Mouse (Mus musculus): Measurements from ENCODE around the gene Arid3a. TPM values are rescaled to one million over a fixed set of nuclear protein-coding genes. Genes with fewer than 3 reads are reported as not detected.

Arid3a gene
- 1.3 and 1.9 TPM in 2 replicates for polyA plus RNA-seq (2021; fragmentation: Nextera tagmentation)
- long read RNA-seq, experiment 1, partial matches to known transcripts: 0 of 2 reads
- long read RNA-seq, experiment 1, other reads (novel, unspliced or antisense): 2 of 2 reads
- long read RNA-seq, experiment 2, partial matches to known transcripts: 1 of 1 reads
- long read RNA-seq, experiment 2, other reads (novel, unspliced or antisense): 0 of 1 reads

DNA sequence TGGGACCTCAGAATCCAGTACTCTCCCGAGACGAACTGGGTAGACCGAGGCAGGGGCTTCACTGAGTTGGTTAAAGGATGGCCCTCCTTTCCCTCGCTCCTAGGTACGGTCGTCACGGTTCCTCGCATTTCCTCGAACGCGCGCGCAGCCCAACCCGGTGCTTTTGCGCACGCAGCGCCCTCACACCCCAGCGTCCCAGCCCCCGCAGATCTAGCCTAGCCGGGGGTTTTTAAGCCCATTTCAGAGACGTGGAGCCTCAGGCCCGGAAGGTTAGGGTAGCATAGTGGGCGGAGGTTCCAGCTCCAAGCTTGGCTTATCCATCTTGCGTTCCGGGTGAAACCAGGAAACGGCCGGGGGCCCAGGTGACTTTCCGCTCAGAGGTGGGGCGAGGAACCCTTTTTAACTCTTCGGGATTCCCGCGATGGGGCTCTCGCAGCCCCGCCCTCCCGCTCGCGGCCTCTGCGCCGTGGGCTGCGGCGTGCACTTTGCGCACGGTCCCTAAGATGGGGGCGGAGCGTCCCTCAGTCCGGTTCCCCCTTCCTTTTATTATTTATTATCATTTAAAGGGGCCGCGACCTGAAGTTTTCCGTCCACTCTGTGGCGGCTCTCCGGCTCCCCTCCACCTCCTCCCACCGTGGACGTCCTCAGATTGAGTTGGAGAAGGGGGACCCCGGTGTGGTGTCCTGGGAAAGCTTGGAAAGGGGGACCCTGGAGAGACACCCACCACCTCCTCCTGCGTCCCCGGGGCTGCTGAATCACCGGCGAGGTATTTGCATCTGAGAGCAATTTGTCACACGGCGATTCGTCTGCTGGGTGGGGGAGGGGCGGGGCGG, at the start of gene Arid3a:
Arid3a (plus strand) TSS at position 553 of the 833 bp plus-strand sequence.

GRCm38 (mm10) chr10:79886054-79886453, 40.8 kb upstream of the Arid3a start, which contains the start of gene Elane:
Gene Elane (plus strand): TSS chr10:79886247.

GRCm38 (mm10) chr10:79890670-79891069, 36.2 kb upstream of the Arid3a start, which contains the start of gene Cfd:
Gene Cfd (plus strand): TSS chr10:79890853.

DNA sequence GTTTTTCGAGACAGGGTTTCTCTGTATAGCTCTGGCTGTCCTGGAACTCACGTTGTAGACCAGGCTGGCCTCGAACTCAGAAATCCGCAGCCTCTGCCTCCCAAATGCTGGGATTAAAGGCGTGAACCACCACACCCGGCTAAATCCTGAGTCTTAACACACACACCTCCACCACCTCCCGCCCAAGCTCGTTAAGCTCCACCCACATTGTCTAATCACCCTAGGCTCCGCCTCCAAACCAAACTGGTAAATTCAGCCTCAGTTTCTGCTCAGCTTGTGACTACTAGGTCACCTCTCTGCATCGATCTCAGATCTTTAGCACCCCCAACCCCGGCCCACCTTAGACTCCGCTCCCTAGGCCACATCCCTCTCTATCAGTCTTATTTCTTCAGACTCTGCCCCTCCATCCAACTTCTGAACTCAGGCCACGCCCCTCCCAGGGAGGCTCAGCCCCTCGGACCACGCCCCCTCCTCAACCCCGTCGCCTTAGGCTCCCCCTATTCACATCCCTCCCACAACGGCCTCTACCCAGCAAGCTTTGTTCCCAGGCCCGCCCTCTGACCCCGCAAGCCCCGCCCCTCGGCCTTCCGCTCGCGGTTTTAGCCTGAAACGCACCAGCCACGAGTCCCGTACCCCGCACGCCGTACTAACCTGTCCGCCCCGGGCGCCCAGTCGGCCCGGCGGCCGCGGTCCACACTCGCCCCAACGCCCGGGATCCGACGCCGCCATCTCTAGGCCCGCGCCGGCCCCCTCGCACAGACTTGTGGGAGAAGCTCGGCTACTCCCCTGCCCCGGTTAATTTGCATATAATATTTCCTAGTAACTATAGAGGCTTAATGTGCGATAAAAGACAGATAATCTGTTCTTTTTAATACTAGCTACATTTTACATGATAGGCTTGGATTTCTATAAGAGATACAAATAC, 18.4 kb upstream of the Arid3a start, which contains the start of gene Med16:
Med16 (minus strand) TSS at position 757 of the 925 bp plus-strand sequence.

GRCm38 (mm10) chr10:79910556-79910955, 16.3 kb upstream of the Arid3a start, which contains the start of gene Gm26602:
Gene Gm26602 (plus strand): TSS chr10:79910856.

DNA sequence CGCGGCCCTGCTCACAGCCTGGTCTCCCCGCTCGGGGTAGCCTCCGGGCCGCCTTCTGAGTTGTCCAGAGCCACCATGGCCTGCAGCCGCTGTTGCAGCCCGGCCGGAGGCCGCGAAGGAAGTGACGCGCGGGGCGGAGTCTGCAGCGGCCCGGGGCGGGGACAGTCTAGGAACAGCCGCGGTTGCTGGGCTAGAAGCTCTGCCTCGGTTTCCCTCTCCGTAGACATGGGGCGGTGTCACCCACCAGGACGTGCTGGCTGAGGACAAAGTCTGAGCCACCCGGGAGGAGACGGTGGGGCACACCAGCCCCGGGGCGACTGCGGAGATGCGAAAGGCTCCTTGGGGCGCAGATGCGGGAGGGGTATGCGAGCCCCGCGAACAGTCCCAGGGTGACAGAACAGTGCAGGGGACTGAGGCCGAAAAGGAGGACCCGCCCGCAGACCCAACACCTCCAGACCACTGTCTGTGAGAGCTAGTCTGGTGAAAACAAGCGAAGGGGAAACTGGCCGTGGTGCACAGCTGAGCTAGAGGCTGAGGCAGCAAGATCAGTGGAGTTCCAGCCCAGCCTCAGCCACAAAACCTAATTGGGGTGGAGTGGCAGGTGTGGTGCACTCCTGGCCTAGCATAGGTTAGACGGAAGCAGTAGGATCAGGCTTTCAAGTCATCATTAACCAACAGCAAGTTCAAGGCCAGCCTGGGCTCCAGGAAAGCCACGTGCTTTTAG, 9.9 kb upstream of the Arid3a start, which contains the start of gene Kiss1r:
Kiss1r (plus strand) TSS at position 164 of the 724 bp plus-strand sequence.

DNA sequence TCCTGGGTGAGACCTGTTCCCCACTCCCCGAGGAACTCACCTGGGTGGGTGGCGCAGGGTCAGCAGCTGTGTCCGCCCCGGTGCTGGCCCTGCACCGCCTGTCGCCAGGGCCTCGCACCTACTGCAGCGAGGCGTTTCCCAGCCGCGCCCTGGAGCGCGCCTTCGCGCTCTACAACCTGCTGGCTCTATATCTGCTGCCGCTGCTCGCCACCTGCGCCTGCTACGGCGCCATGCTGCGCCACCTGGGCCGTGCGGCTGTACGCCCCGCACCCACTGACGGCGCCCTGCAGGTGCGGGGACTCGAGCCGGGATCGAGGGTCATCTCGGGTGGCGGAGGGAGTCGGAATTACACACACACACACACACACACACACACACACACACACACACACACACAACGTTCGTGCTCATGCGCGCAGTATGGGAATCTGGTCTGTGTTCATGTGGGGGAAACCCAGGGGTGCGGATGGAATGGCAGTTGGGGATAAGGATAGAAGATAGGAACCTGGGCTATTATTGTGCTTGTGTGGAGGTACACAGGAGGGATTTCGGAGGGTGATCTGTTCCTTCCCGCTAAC, 5.8 kb upstream of the Arid3a start, which contains the start of gene R3hdm4:
R3hdm4 (minus strand) TSS at position 251 of the 578 bp plus-strand sequence.

GRCm38 (mm10) chr10:79959847-79960601, 33.2 kb downstream of the Arid3a start, which contains the start of gene Wdr18:
Gene Wdr18 (plus strand): TSS chr10:79960152.

DNA sequence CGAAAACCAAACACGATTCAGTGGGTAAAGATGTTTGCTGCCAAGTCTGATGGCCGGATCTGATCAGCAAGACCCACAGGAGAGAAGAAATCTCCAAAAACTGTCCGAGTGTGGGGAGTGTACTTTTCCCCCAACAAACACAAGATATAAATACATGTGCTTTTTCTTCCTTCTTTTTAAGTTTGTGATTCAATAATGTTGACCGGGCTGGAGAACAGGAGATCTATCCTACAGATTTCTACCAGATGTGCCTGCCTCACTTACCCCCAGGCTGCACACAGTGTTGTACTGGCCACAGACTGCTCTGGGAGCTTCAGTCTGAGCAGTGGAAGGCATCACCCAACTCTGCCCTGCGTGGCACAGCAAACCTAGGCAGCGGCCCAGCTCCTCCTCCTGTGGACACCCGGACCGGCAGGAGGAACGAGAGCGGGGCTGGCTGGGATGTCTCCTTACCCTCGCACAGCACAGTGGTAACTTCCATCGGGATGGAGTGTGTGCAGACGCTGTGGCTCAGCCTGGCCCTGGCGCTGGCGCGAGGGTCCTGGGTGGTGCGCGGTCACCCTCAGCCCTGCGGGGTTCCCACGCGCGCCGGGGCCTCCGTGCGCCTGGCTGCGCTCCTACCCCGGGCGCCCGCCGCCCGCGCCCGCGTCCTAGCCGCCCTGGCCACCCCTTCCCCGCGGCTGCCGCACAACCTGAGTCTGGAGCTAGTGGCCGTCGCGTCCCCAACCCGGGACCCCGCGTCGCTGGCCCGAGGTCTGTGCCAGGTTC, 43.8 kb downstream of the Arid3a start, which contains the start of gene Grin3b:
Grin3b (plus strand) TSS at position 301 of the 768 bp plus-strand sequence.

GRCm38 (mm10) chr10:79984195-79984816, 57.5 kb downstream of the Arid3a start, which contains the start of gene Tmem259:
Gene Tmem259 (minus strand): TSS chr10:79984330.

DNA sequence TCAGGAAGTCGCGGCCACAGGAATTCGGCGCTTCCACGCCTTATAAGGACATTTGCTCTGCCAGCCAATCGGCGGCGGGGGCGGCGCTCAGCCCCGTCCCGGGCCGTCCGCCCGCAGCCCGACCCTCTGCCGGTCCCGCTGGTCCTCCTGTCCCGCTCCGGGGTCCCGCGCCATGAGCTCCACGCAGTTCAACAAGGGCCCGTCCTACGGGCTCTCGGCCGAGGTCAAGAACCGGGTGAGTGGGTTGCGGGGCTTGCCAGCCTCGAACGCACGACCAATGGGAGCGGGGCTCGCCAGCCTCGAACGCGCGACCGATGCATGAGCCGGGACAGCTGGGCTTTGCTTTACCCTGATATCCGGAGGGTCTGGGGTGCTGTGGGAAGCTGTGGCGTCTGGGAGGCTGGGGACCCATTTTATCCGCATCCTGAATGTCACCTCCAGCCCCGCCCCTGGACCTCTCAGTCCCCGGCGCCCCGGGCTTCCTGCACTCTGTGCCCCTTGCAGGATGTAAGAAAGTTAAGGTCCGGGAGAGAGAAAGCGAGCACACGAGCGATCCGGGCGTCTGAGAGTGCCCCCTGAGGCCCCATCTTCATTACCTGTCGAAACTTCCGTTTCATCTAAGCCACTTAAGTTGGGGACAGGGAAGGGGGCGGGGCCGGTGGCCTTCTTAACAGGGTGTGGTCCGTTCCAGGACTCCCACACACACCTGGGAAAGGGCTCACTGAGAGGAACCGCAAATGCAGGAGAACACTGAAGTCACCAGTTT, 61.8 kb downstream of the Arid3a start, which contains the start of gene Cnn2:
Cnn2 (plus strand) TSS at position 79 of the 766 bp plus-strand sequence.

GRCm38 (mm10) chr10:79996272-79997033, 69.6 kb downstream of the Arid3a start, which contains the start of gene Abca7:
Gene Abca7 (plus strand): TSS chr10:79996494.

Other genes starting within 250 kb of the Arid3a start
- 20.2 and 34.0 TPM in 2 replicates for gene Cdc34, start 244.8 kb upstream of the Arid3a start, polyA plus RNA-seq (2021; fragmentation: Nextera tagmentation)
- 0.33 and 0.59 TPM in 2 replicates for gene Gzmm, start 238.0 kb upstream of the Arid3a start, polyA plus RNA-seq (2021; fragmentation: Nextera tagmentation)
- gene Bsg, start 222.6 kb upstream of the Arid3a start, polyA plus RNA-seq (2021; fragmentation: Nextera tagmentation): 1,192 and 1,209 TPM in 2 replicates
- 2.8 and 11.0 TPM in 2 replicates for gene Hcn2, start 210.4 kb upstream of the Arid3a start, polyA plus RNA-seq (2021; fragmentation: Nextera tagmentation)
- gene Polrmt, start 180.5 kb upstream of the Arid3a start, polyA plus RNA-seq (2021; fragmentation: Nextera tagmentation): 16.1 and 23.3 TPM in 2 replicates
- gene Fgf22, start 172.0 kb upstream of the Arid3a start, polyA plus RNA-seq (2021; fragmentation: Nextera tagmentation): 5.9 and 7.2 TPM in 2 replicates
- gene Rnf126, start 160.1 kb upstream of the Arid3a start, polyA plus RNA-seq (2021; fragmentation: Nextera tagmentation): 8.2 and 82.8 TPM in 2 replicates
- gene Fstl3, start 149.8 kb upstream of the Arid3a start, polyA plus RNA-seq (2021; fragmentation: Nextera tagmentation): 1.2 and 1.8 TPM in 2 replicates
- 1.1 and 2.3 TPM in 2 replicates for gene Prss57, start 136.1 kb upstream of the Arid3a start, polyA plus RNA-seq (2021; fragmentation: Nextera tagmentation)
- gene Palm, start 133.5 kb upstream of the Arid3a start, polyA plus RNA-seq (2021; fragmentation: Nextera tagmentation): 53.6 and 165 TPM in 2 replicates
- gene Misp, start 106.1 kb upstream of the Arid3a start, polyA plus RNA-seq (2021; fragmentation: Nextera tagmentation): 0.13 and 0.25 TPM in 2 replicates
- gene Ptbp1, start 72.6 kb upstream of the Arid3a start, polyA plus RNA-seq (2021; fragmentation: Nextera tagmentation): 15.2 and 16.7 TPM in 2 replicates
- 5.8 and 7.2 TPM in 2 replicates for gene Prtn3, start 52.6 kb upstream of the Arid3a start, polyA plus RNA-seq (2021; fragmentation: Nextera tagmentation)
- 33.9 and 47.5 TPM in 2 replicates for gene Plppr3, start 52.4 kb upstream of the Arid3a start, polyA plus RNA-seq (2021; fragmentation: Nextera tagmentation)
- gene Elane, start 40.8 kb upstream of the Arid3a start, polyA plus RNA-seq (2021; fragmentation: Nextera tagmentation): not detected in 2 replicates
- gene Cfd, start 36.2 kb upstream of the Arid3a start, polyA plus RNA-seq (2021; fragmentation: Nextera tagmentation): not detected in 2 replicates
- gene Med16, start 18.1 kb upstream of the Arid3a start, polyA plus RNA-seq (2021; fragmentation: Nextera tagmentation): 30.8 and 51.7 TPM in 2 replicates
- not detected in 2 replicates for gene Gm26602, start 16.2 kb upstream of the Arid3a start, polyA plus RNA-seq (2021; fragmentation: Nextera tagmentation)
- gene Kiss1r, start 10.1 kb upstream of the Arid3a start, polyA plus RNA-seq (2021; fragmentation: Nextera tagmentation): 4.6 and 5.7 TPM in 2 replicates
- 220 and 307 TPM in 2 replicates for gene R3hdm4, start 5.8 kb upstream of the Arid3a start, polyA plus RNA-seq (2021; fragmentation: Nextera tagmentation)
- 71.4 and 97.3 TPM in 2 replicates for gene Wdr18, start 33.1 kb downstream of the Arid3a start, polyA plus RNA-seq (2021; fragmentation: Nextera tagmentation)
- 0.11 and 0.25 TPM in 2 replicates for gene Grin3b, start 43.7 kb downstream of the Arid3a start, polyA plus RNA-seq (2021; fragmentation: Nextera tagmentation)
- gene Tmem259, start 57.3 kb downstream of the Arid3a start, polyA plus RNA-seq (2021; fragmentation: Nextera tagmentation): 15.5 and 16.3 TPM in 2 replicates
- 9.0 and 11.4 TPM in 2 replicates for gene Cnn2, start 61.5 kb downstream of the Arid3a start, polyA plus RNA-seq (2021; fragmentation: Nextera tagmentation)
- gene Abca7, start 69.5 kb downstream of the Arid3a start, polyA plus RNA-seq (2021; fragmentation: Nextera tagmentation): 1.4 and 1.5 TPM in 2 replicates
- gene Arhgap45, start 89.6 kb downstream of the Arid3a start, polyA plus RNA-seq (2021; fragmentation: Nextera tagmentation): 1.1 and 1.3 TPM in 2 replicates
- gene Polr2e, start 112.8 kb downstream of the Arid3a start, polyA plus RNA-seq (2021; fragmentation: Nextera tagmentation): 196 and 262 TPM in 2 replicates
- gene Gpx4, start 120.1 kb downstream of the Arid3a start, polyA plus RNA-seq (2021; fragmentation: Nextera tagmentation): 1,067 and 1,120 TPM in 2 replicates
- gene Sbno2, start 178.5 kb downstream of the Arid3a start, polyA plus RNA-seq (2021; fragmentation: Nextera tagmentation): 2.7 and 3.4 TPM in 2 replicates
- 13.1 and 20.8 TPM in 2 replicates for gene Stk11, start 188.8 kb downstream of the Arid3a start, polyA plus RNA-seq (2021; fragmentation: Nextera tagmentation)
- 898 and 915 TPM in 2 replicates for gene Atp5d, start 211.6 kb downstream of the Arid3a start, polyA plus RNA-seq (2021; fragmentation: Nextera tagmentation)
- gene Cbarp, start 213.8 kb downstream of the Arid3a start, polyA plus RNA-seq (2021; fragmentation: Nextera tagmentation): 43.4 and 61.5 TPM in 2 replicates
- 4.7 and 33.2 TPM in 2 replicates for gene Midn, start 221.2 kb downstream of the Arid3a start, polyA plus RNA-seq (2021; fragmentation: Nextera tagmentation)
- gene Cirbp, start 238.9 kb downstream of the Arid3a start, polyA plus RNA-seq (2021; fragmentation: Nextera tagmentation): 150 and 175 TPM in 2 replicates
- gene 1600002K03Rik, start 245.9 kb downstream of the Arid3a start, polyA plus RNA-seq (2021; fragmentation: Nextera tagmentation): 10.2 and 10.3 TPM in 2 replicates